Mouse (Mus musculus) heart, adult 2 months (tissue): ENCODE data around the gene Kin.

Source experiments
- CTCF ChIP-seq: fragments of 200-600 bp; IDR thresholded peaks from 2 replicates; pipeline ENCODE4 v1.8.1; 2022; ENCODE audit warnings: antibody characterized with exemption, mild to moderate bottlenecking, moderate library complexity
- EP300 ChIP-seq: fragments of 200-500 bp; IDR thresholded peaks from 2 replicates; pipeline ENCODE4 v1.6.1; 2011; ENCODE audit warnings: low read depth, low read length, control low read depth; ENCODE audit not compliant: insufficient read depth
- POLR2A ChIP-seq: fragments of 200-500 bp; IDR thresholded peaks from 2 replicates; pipeline ENCODE4 v1.6.1; 2011; ENCODE audit warnings: mild to moderate bottlenecking, low read depth, low read length, control low read depth; ENCODE audit not compliant: insufficient read depth

DNA sequence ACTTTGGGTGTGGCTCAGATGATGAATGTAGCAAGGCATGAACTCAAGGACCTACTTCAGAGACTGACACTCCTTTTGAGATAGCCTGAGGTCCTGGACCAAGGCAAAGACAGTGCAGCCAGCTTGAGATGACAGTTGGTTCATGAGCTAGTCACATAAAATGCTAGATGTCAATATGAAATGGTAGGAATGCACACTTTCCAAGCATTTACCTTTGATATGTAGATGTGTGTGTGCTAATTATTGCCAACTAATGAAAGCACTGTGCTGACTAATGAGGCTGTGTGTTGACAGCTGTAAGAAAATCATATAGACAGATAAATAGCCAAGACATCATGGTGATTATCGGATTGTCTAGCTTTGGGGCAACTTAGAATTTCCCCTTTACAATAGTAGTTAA lies 51.7 kb downstream of the Kin start:
- TF ChIP-seq CTCF: no peak
- no peak for TF ChIP-seq POLR2A
- TF ChIP-seq EP300: no peak
